Mouse (Mus musculus) neural tube, embryonic 14.5 days (tissue): ENCODE measurements around the gene Orc4. TPM values are rescaled to one million over a fixed set of nuclear protein-coding genes. Genes with fewer than 3 reads are reported as not detected.
"Not testable (repeated sequence)": the region's sequence is repeated elsewhere in the genome, so short reads cannot be mapped to it uniquely, and the experiment has no call there.

Experiments used
- ATAC-seq: fragments of 200-750 bp; cut with Nextera tagmentation; 2 replicates; pipeline ENCODE4 v1.8.0; 2017; ENCODE audit warnings: low read depth, mild to moderate bottlenecking, moderate TSS enrichment, moderate library complexity
- H3K27ac ChIP-seq: fragments of 300-500 bp; sonication (generic); 2 replicates; pipeline ENCODE4 v1.5.1; 2014; ENCODE audit warnings: low read depth, mild to moderate bottlenecking, control low read depth, low read length, moderate library complexity, mixed read lengths
- H3K27me3 ChIP-seq: fragments of 300-500 bp; sonication (generic); 2 replicates; pipeline ENCODE4 v1.6.1; 2014; ENCODE audit warnings: low read length; ENCODE audit not compliant: control insufficient read depth, insufficient read depth
- H3K36me3 ChIP-seq: fragments of 300-500 bp; sonication (generic); 2 replicates; pipeline ENCODE4 v1.6.1; 2014; ENCODE audit warnings: low read length, mixed read lengths; ENCODE audit not compliant: control insufficient read depth, insufficient read depth
- H3K4me1 ChIP-seq: fragments of 300-500 bp; sonication (generic); 2 replicates; pipeline ENCODE4 v1.6.1; 2014; ENCODE audit warnings: low read length; ENCODE audit not compliant: control insufficient read depth, insufficient read depth
- H3K4me2 ChIP-seq: fragments of 300-500 bp; sonication (generic); 2 replicates; pipeline ENCODE4 v1.6.1; 2014; ENCODE audit warnings: mild to moderate bottlenecking, low read depth, low read length, control low read depth
- H3K4me3 ChIP-seq: fragments of 300-500 bp; sonication (generic); 2 replicates; pipeline ENCODE4 v1.5.1; 2014; ENCODE audit warnings: low read depth, low read length, control low read depth, mixed read lengths
- H3K9ac ChIP-seq: fragments of 300-500 bp; sonication (generic); replicated peaks from 2 replicates; pipeline ENCODE4 v1.6.1; 2014; ENCODE audit warnings: low read depth, mild to moderate bottlenecking, control low read depth, low read length, mixed read lengths
- H3K9me3 ChIP-seq: fragments of 300-500 bp; sonication (generic); 2 replicates; pipeline ENCODE4 v1.6.1; 2016; ENCODE audit warnings: low read length; ENCODE audit not compliant: control insufficient read depth
- WGBS: fragments of 180-500 bp; shearing (Covaris S2); extraction: QIAGEN DNeasy Blood & Tissue Kit; methylation state at CpG from one replicate; pipeline ENCODE4 v1.1.7; 2014; 5-methylcytosine and 5-hydroxymethylcytosine counted together
- polyA plus RNA-seq: library from polyadenylated mRNA; unstranded; fragments of >200 nt; fragmentation: Nextera tagmentation; extraction: Ambion mirVana; gene quantifications from 2 replicates; pipeline ENCODE4 v1.2.1, GENCODE M21; 2014

Orc4 gene
- polyA plus RNA-seq, 1 experiment from 2014 or later: 114 TPM

DNA sequence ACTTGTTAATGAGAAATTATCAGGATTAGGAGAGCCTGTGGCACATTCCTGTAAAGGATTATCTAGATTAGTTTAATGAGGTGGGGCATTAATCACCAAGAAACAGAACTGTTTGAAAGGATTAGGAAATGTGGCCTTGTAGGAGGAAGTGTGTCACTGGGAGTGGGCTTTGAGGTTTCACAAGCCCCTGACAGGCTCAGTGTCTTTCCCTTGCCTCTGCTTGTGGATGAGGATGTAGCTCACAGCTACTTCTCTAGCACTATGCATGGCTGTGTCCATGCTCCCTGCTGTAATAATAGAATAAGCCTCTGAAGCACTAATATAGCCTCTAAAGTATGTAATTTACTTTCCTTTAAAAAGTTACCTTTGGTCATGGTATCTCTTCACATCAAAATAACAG lies 34.2 kb downstream of the Orc4 start:
- H3K27ac ChIP-seq: no peak overlapping the region
- H3K36me3 ChIP-seq: no peaks in the 10 kb centered on the region
- no peak overlapping the region for H3K9ac ChIP-seq
- no peak overlapping the region for H3K4me3 ChIP-seq
- H3K4me1 ChIP-seq: no peaks in the 10 kb centered on the region
- ATAC-seq: no peak
- H3K27me3 ChIP-seq: no peaks in the 10 kb centered on the region
- no peaks in the 10 kb centered on the region for H3K9me3 ChIP-seq
- no peak overlapping the region for H3K4me2 ChIP-seq

DNA sequence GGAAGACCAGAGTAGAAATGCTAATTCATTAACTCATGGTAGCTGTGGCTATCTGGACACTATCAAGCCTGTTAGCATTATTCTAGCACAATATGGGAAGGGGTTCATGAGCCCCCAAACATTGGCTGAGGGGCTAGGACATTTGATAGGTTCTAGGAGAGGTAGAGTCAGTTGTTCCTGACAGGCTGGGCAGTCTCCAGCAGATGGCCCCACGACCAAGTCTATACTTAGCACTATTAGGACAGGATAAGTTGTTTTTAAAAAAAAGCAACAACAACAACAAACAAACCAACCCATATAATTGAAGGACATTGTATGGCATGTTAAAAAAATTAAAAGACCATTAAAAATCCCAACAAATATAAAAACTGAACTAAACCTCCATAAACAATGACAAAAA lies 35.9 kb downstream of the Orc4 start:
- no peak overlapping the region for H3K9ac ChIP-seq
- H3K4me2 ChIP-seq: no peak overlapping the region
- no peaks in the 10 kb centered on the region for H3K9me3 ChIP-seq
- no peaks in the 10 kb centered on the region for H3K36me3 ChIP-seq
- H3K4me3 ChIP-seq: no peak overlapping the region
- H3K27ac ChIP-seq: no peak overlapping the region
- no peak for ATAC-seq
- H3K27me3 ChIP-seq: no peaks in the 10 kb centered on the region
- H3K4me1 ChIP-seq: no peaks in the 10 kb centered on the region
- WGBS: 84% methylated on average over 1 of the region's 1 CpGs

DNA sequence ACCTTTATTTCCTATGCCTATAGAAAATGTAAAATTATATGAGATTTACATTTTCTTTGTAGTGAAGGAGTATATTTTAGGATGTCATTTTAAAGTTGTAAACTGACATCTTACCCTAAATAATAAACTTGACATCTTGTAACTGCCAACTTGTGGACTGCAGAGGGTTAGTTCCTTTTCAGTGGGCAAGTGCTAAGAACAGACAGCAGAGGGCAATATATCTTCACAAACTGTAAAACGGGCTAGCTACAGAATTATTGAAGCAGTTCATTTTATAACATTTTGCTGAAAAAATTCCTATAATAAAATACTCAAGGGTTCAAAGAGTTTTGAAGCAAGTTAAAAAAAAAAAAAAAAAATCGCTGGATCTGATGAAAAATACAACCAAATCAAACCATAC lies 41.2 kb downstream of the Orc4 start:
- H3K36me3 ChIP-seq: peaks cover 3% of the 10 kb centered on the region
- H3K4me2 ChIP-seq: no peak overlapping the region
- no peak overlapping the region for H3K27ac ChIP-seq
- H3K4me3 ChIP-seq: no peak overlapping the region
- ATAC-seq: no peak
- H3K4me1 ChIP-seq: no peaks in the 10 kb centered on the region
- 63% methylated on average over 2 of the region's 2 CpGs for WGBS
- H3K27me3 ChIP-seq: no peaks in the 10 kb centered on the region
- no peak overlapping the region for H3K9ac ChIP-seq
- H3K9me3 ChIP-seq: no peaks in the 10 kb centered on the region

DNA sequence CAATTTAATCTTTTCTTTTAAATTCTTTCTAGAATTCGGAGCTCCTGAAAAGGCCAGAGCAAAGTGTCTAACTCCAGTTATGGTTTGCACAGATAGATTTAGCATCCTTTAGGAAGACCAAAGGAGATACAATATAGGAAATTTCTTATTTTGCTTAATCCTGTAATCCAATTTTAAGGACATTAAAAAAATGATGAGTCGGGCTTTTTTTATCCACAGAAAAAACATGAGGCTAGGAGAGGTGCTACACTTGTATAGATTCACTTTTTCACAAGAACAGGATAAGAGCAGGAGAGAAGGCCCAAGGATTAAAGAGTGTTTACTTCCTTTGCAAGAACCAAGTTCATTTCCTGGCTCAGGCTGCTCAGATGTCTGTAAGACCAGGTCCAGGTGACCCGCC lies 54.9 kb downstream of the Orc4 start:
- Histone ChIP-seq H3K9me3 (no peaks in the 10 kb centered on the region), H3K27ac (no peak overlapping the region), H3K27me3 (no peaks in the 10 kb centered on the region), H3K9ac (no peak overlapping the region), H3K4me1 (no peaks in the 10 kb centered on the region), H3K36me3 (peaks cover 26% of the 10 kb centered on the region), H3K4me2 (no peak overlapping the region), H3K4me3 (no peak overlapping the region)
- ATAC-seq: no peak
- 96% methylated on average over 3 of the region's 3 CpGs for WGBS

DNA sequence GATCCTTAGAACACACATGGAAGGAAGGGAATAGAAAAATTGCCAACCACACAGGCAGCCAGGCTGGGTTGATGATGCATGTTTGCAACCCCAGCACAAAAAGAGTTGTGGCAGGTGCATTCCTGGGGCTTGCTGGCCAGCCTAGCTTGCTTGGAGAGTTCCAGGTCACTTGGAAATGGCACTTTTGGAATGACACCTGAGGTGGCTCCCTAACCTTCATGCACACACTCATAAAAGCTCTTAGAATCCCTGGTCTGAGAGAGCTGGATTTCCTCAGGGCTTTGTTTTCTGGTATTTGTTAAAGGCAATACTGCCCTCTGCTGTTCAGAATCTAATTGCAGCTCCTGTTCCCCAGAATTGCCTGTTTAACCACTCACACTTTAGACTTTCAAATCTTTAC lies 64.1 kb downstream of the Orc4 start:
- H3K4me1 ChIP-seq: 0 out of 2 replicates have a peak, but pooled peaks cover 2% of the 10 kb centered on the region
- H3K9ac ChIP-seq: no peak overlapping the region
- no peak overlapping the region for H3K4me2 ChIP-seq
- no peak overlapping the region for H3K4me3 ChIP-seq
- H3K27me3 ChIP-seq: no peaks in the 10 kb centered on the region
- H3K27ac ChIP-seq: no peak overlapping the region
- H3K36me3 ChIP-seq: no peaks in the 10 kb centered on the region; the same call in 1 of the 2 replicates
- ATAC-seq: peak; percentile 76; the same call in 1 of the 2 replicates
- no peaks in the 10 kb centered on the region for H3K9me3 ChIP-seq

DNA sequence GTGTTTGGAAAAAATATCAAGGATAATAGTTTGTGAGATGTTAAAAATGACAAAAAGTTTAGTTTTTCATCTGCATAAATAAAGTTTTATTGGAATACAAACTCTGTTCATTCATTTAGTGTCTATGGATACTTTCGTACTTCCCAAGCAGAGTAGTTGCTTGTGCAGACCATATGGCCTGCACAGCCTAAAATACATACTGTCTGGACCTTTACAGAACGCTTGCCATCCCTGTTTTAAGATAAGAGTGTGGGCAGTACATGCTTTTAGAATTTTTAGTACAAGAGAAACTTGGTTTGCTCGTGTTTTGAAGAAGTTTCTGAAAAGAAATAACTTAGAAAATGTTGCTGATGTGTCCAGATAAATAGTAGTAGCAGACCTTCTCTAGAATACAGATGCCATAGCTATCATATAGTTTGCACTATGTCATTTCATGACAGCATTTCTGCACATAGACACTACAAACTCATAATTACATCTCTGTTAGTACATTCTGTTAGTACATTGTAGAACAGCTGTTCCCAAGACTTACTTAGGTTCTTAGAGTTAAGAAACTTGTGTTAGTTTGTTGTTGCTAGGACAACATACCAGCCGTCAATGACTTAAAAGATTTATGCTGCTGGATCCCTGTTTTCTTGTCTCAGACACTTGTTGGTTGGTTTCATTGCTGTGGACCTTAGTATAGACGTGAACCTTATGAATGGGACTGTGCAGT lies 81.7 kb downstream of the Orc4 start:
- no peaks in the 10 kb centered on the region for H3K4me1 ChIP-seq
- no peak overlapping the region for H3K4me3 ChIP-seq
- no peak overlapping the region for H3K9ac ChIP-seq
- 82% methylated on average over 5 of the region's 5 CpGs for WGBS
- no peak overlapping the region for H3K4me2 ChIP-seq
- no peaks in the 10 kb centered on the region for H3K9me3 ChIP-seq
- H3K27ac ChIP-seq: no peak overlapping the region
- H3K36me3 ChIP-seq: no peaks in the 10 kb centered on the region
- no peaks in the 10 kb centered on the region for H3K27me3 ChIP-seq
- no peak for ATAC-seq

DNA sequence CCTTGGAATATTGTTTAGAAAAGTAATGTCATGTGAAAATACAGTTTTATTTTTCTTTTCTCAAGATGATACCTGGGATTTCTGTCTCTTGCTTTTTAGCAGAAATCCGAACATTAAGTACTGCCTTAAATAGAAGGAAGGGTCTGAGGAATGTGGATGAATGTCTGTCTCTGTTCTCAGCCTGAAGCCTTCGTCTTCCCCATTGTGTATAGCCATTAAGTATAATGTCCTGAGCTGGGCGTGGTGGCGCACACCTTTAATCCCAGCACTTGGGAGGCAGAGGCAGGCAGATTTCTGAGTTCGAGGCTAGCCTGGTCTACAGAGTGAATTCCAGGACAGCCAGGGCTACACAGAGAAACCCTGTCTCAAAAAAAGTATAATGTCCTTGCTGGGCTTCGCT lies 84.5 kb downstream of the Orc4 start:
- not testable (repeated sequence) for H3K27ac ChIP-seq, H3K9me3 ChIP-seq, H3K9ac ChIP-seq, H3K36me3 ChIP-seq, H3K4me2 ChIP-seq, H3K4me1 ChIP-seq, ATAC-seq, H3K4me3 ChIP-seq, H3K27me3 ChIP-seq
- 93% methylated on average over 6 of the region's 6 CpGs for WGBS

Other genes starting within 250 kb of the Orc4 start
- gene Acvr2a, start 136.2 kb downstream of the Orc4 start, polyA plus RNA-seq: 67.2 and 86.1 TPM in 2 replicates
- 51.6 and 53.9 TPM in 2 replicates for gene Mbd5, start 769 bp downstream of the Orc4 start, polyA plus RNA-seq